Mouse (Mus musculus) spleen, adult 18-20 months (tissue): Measurements from ENCODE around the gene St6gal1.

Source experiments
- DNase-seq, 2 experiments: peaks; one replicate each; pipeline ENCODE4 v3.0.0; 2022; ENCODE audit warnings: mixed read lengths in 2 of 2

The St6gal1 gene

DNA sequence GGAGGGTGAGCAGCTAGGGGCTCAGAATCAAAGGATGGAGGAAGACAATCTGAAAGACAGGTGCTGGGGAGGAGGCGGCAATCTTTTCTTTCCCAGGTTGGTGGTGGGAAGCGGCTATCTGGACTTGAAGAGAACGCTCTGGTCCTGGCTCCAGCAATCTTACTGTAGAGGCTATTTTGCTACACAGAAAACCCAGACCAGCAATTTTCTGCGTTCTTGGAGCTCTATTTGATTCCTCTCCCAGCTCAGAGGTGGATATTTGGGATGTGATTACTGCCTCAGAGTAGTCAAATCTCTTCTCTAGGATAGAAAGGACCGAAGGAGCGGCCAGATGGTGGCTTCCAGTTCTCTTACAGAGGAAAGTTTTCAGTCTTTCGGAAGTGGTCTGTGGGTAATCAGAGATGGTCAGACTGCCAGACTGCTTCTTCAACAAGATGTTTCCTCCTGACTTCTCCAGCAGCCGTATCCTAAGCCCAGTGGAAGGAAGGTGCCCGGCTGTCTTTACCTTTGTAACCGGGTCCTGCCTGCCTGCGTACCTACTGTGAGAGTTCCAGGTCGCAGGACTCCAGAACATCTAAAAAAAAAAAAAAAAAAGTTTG is 570 bp upstream of the St6gal1 start:
- no peak for DNase-seq

- DNase-seq = peak; percentile 52 to 54
Measured at GRCm38 (mm10) chr16:23225069-23225721, 655 bp downstream of the St6gal1 start.

DNA sequence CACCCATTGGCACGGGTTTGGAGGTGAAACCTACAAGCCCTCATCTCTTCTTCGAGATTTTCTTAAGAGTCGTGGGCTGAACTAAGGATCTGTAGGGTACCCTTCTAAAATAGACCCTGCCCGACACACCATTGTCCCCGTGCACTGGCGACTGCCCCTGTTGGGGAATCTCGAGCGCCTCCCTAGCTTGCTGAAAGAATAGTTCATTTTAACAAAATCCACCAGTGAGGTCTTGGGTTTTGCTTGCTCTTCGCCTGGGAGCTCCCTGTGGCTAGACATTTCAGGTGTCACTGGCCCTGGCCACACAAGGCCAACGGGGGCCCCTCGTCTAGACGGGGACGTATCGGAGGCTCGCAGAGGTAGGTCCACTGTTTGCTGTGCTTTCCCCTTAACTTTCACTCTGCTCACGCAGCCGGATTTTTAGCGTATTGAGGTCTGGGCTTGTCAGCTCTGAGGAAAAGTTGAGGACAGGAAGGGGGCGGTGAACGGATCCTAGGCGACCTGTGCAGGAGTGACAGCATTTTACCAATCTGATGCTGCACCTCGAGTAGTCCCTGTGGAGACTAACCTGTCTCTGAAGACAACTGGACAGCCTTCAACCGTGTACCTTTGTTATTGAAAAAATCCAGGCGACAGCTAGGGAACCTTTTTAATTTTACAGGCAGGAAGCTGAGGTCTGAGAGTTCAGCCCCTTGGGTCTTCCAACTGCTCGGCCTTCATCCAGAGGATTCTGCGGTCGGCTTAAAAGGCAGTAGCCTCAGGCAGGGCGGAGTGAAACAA is 1.5 kb downstream of the St6gal1 start:
- peak; percentile 47 to 60 for DNase-seq

GRCm38 (mm10) chr16:23226601-23227351 is 2.2 kb downstream of the St6gal1 start:
- DNase-seq = no peak

DNA sequence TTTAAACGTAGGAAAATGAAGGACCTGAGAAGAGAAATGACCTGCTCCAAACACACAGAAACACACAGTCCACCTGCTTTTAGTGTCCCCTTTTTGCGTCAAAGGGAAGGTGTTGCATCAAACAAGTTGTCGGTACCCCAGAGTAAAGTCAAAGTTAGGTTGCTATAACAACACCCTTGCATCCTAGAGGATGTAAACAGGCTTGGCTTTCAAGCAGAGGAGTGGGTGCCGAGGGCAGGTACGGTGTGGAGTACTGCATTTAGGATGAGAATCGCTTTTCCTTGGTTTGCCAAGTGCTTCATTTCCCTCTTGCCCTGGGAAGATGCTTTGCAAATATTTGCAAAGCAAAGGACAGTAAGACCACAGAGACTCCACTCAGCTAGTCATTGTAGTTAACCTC is 3.3 kb downstream of the St6gal1 start:
- no peak for DNase-seq

GRCm38 (mm10) chr16:23228486-23228885 is 3.9 kb downstream of the St6gal1 start:
- no peak for DNase-seq

- no peak for DNase-seq
Measured at GRCm38 (mm10) chr16:23229945-23230344, 5.4 kb downstream of the St6gal1 start.

- DNase-seq = no peak
Measured at GRCm38 (mm10) chr16:23231168-23231567, 6.6 kb downstream of the St6gal1 start.

DNA sequence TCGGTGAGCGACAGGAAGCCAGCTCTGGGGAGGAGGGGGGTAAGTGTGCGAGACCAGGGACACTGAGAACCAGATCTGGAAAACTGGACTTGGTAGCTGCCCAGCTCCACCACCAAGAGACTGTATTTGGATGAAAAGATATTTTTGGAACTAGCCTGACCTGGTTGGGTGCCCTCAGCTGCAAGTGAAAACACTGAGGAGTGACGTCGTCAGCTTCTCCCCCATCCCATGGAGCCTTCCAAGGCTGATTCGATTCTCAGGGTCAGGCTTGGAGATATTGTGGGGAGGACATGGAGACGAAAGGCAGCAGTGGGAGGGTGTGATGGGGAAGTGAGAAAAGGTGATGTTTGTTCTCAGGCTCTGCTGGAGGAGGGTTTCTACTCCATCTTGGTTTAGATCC is 8.2 kb downstream of the St6gal1 start:
- DNase-seq = no peak

DNA sequence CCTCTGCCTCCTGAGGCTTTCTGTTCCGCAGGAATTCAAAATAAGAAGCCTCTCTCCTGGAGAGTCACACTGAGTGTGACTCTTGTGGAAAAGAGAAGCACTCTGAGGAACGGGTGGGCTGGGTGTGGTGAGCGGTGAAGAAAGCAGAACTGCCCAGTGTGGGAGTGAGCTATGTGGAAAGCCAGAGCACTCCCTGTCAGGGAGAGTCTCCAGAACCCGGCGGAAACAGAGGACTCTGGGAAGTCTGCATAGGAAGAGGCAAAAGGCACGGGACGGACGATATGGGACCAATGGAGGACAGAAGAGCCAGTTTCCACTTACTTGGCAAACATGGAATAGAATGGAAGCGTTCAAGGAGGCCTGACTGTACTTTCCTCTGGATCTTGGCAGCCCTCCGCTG is 9.0 kb downstream of the St6gal1 start:
- DNase-seq = peak; percentile 51 to 56

DNA sequence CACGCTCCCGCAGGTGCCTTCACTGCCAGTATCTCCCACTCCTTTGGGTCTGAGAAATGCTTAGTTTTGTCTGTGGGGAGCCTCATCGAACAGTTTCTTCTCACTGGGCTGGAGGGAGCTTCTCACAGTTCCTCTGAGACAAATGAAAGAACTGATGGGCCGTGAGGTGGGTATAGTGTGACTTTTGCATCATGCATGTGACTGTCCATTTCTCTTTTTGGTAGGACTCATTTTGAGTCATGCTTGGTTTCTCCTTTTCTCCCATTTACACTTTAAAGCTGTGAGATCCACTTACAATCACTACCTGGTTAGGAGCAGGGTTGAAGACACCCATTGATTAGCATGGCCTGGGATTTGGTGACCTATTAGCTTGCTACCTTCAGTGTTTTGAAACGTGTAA is 10.0 kb downstream of the St6gal1 start:
- DNase-seq = no peak

DNA sequence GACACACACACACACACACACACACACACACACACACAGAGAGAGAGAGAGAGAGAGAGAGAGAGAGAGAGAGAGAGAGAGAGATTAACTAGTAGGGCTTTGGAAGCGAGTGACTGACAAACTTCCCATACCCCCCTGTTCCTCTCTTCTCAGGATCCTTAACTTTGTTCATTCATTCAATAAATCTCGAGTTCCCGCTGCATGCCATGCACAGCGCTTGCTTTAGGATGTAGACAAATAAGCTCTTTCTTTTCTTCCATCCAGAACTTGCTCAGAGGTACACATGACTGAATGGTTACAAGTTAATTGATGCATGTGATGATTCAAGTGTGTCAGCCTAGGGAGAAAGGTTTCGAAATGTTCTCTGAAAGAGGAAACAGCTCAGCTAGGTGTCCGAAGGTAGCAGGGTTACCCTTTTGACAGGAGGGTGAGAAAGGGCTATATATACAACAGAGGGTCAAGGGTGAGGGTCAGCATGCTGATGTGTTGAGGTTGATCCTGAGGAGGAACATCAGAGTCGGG is 10.7 kb downstream of the St6gal1 start:
- no peak for DNase-seq

DNA sequence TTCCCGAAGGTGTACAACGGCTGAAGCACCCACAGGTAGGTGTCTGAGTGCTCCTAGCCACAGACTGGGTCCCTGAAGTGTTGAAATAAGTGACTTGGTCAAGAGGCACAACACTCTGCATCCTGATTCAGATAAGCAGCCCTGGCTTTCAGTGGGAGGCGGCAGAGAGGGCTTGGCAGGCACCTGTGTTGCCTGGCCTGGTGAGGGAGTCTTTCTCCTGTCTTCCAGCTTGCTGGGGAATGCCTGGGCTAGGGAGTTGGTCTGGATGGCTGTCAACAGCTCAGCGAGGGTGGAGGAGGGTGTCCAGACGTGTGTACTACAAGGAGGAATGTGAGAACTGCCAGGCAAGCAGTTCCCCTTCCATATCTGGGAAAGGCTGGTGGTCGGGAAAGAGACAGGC is 15.0 kb downstream of the St6gal1 start:
- no peak for DNase-seq

DNA sequence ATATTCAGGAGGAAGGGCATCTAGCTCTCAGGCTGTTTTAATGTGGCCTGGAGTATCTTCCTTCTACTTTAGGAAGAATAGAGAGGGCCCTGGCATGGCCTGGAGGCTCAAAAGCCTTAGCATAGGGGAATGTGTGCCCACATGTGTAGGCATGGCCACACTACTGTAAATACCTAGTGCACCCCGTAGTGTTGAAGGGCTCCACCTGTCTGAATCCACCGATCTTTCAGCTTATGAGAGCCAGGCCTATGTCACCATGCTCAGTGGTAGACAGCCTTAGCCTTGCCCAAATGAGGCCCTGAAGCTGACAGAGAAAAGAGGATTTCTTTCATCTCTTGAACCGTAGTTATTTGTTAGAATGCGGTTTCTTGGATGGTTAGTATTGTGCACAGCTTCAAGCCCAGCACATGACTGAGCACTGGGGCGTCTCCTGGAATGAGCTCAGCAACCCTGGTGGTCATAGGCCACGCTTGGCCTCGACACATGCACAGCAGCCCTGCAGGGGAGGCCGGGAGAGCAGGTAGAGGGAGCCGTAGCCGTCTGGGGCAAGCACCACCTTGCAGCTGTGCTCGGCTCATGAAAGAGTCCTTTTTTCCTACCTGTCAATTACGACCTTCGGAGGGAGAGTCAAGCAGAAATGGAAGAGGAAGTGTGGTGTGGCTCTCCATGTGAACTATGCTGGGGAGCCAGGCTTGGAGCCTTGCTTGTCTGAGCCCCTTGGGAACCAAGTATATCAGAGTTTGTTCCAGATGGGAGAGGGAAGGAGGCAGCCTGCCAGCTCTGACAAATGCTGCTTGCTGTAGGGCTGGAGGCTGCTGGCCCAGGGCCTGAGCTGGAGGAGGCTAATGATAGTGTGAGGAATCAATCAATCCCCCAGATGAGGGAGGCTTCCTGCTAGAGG is 15.8 kb downstream of the St6gal1 start:
- peak in 1 of 2 experiments; percentile 26 for DNase-seq

GRCm38 (mm10) chr16:23240950-23241259 is 16.4 kb downstream of the St6gal1 start:
- DNase-seq = no peak

GRCm38 (mm10) chr16:23243726-23244425 is 19.3 kb downstream of the St6gal1 start:
- DNase-seq = no peak

GRCm38 (mm10) chr16:23244486-23244885 is 19.9 kb downstream of the St6gal1 start:
- DNase-seq = no peak

DNA sequence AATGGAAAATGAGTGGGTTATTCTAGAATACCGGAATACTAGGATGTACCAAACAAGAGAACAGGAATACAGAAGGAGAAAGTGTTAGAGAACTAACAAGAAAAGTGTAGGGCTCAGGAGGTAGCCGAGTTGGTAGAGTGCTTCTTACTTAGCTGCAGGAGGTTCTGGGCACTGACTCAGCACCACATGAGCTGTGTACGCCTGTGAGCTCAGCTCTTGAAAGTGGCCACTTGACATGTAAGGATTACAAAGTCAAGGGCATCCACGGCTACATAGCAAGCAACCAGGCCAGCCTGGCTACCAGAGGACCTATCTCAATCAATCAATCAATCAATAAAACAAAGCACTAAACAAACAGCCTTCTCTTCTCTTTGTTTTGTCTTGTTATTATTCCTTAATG is 24.7 kb downstream of the St6gal1 start:
- no peak for DNase-seq

GRCm38 (mm10) chr16:23249762-23250161 is 25.2 kb downstream of the St6gal1 start:
- DNase-seq = no peak

DNA sequence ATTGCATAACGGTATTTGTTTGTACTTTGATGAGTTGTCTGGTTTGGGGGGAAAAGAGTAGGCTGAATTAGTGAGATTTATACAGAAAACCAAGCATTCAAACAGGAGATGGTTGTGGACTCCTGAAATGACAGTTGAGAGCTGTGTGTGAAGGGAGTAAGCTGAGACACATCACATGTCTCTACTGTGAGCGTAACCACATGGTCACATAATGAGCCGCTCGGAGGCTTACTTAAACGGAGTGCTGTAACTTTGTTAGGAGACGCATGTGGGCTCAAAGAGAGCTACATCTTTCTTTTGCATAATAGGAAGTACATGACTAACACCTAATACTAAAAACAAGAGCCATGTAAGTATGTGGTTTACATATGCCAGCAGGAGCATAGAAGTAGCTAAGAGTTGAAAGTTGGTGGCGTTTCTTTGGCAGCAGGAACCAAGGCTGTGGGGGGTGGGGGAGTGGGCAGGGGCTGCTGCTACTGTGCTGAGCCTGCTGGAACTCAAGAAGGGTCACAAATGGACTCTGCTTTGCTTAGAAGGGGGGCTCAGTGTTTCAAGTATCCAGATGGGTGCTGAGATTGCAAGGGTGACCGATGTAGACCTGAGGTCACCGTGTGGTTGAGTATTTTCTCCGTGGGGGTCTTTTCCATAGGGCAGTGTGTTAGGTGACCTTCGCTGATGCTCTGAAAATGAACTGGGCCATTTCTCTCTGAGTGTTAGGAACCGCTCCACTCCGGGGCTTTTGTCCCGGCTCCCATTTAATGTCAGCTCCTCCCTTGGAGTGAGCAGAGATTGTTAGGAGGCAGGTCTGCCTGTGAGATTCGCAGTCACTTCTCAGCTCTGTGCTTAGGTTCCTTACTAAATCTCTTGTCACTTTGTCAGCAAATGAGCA is 26.3 kb downstream of the St6gal1 start:
- DNase-seq = no peak

DNA sequence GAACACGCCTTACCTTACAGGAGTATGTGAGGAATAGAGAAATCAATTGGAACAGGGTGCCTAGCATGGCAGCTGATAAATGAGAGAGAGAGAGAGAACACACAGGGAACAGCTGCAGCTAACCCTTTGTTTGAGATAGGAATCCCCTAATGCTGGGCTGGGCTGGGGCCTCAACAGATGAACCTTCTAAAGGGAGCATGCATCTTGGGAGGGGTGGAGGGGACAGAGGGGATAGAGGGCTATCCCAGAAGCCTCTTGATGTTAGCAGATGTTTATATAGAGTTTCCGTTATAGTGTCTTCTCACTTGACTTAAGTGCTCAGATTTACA is 26.9 kb downstream of the St6gal1 start:
- no peak for DNase-seq
